Mouse (Mus musculus): ENCODE data around the gene Hdac8. TPM values are rescaled to one million over a fixed set of nuclear protein-coding genes. Genes with fewer than 3 reads are reported as not detected.

Gene Hdac8
- total RNA-seq (2023): 15.5 to 18.8 TPM (median 18.0 TPM) in 4 replicates

GRCm38 (mm10) chrX:102504644-102505481, at the start of gene Hdac8:
Gene Hdac8 (minus strand): TSS chrX:102505359.

GRCm38 (mm10) chrX:102251937-102252860, 253.0 kb downstream of the Hdac8 start, which contains the start of gene Cited1:
Gene Cited1 (minus strand): TSS chrX:102252181.

Other genes starting within 250 kb of the Hdac8 start
- 18.8 to 21.0 TPM (median 19.6 TPM) in 4 replicates for gene Phka1, start 138.9 kb upstream of the Hdac8 start, total RNA-seq (2023)
- gene Gm3880, start 181.6 kb upstream of the Hdac8 start, total RNA-seq (2023): not detected in 4 replicates
- not detected in 4 replicates for gene Gm9112, start 202.3 kb upstream of the Hdac8 start, total RNA-seq (2023)
- not detected in 4 replicates for gene Dmrtc1b, start 202.5 kb upstream of the Hdac8 start, total RNA-seq (2023)

All from B cell, adult 62 days (primary cell).